Mouse (Mus musculus): Measurements from ENCODE around the gene Actr5. TPM values are rescaled to one million over a fixed set of nuclear protein-coding genes. Genes with fewer than 3 reads are reported as not detected.

Gene Actr5
- polyA plus RNA-seq, 1 experiment from 2014 or later: 10.6 TPM

DNA sequence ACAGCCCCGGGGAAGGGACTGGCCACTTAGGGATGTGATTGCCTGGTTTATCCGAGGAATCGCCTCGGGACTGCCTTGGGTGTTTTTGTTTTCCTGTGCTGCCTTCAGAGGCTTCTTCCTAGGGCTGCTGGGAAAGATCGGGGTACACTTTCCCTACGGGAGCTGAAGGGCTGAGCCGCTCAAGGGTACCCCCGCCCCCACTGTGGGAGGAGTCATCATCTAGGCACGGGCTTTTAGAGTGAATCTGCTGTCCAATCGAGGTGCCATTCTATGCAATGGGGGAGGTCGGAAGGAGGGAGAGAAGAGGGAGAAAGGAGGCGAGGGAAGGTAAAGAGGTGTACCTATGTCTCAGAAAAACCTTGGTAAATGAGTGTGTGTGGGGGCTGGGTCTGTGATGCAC lies 8.4 kb upstream of the Actr5 start:
- no peaks in the 10 kb centered on the region for H3K36me3 ChIP-seq (ENCODE audit: control insufficient read depth, insufficient read depth, low read length)
- no peak overlapping the region for H3K27ac ChIP-seq (replicated peaks; ENCODE audit: low read depth, low read length)
- DNase-seq (ENCODE audit: low spot score) (no peak), ATAC-seq (ENCODE audit: low read depth) (no peak)
- no peaks in the 10 kb centered on the region for H3K9me3 ChIP-seq (ENCODE audit: control insufficient read depth, low read length)
- H3K4me3 ChIP-seq (ENCODE audit: low read depth, low read length): no peak overlapping the region
- no peak overlapping the region for H3K4me2 ChIP-seq (ENCODE audit: low read depth, low read length)
- peaks cover 4% of the 10 kb centered on the region; the same call in 1 of the 2 replicates for H3K4me1 ChIP-seq (ENCODE audit: control insufficient read depth, insufficient read depth, low read length)
- H3K27me3 ChIP-seq (replicated peaks; ENCODE audit: control insufficient read depth, insufficient read depth, low read length): peaks cover 87% of the 10 kb centered on the region
- H3K9ac ChIP-seq (ENCODE audit: low read depth, low read length): no peak overlapping the region
- WGBS: 0% methylated on average over 12 of the region's 12 CpGs

DNA sequence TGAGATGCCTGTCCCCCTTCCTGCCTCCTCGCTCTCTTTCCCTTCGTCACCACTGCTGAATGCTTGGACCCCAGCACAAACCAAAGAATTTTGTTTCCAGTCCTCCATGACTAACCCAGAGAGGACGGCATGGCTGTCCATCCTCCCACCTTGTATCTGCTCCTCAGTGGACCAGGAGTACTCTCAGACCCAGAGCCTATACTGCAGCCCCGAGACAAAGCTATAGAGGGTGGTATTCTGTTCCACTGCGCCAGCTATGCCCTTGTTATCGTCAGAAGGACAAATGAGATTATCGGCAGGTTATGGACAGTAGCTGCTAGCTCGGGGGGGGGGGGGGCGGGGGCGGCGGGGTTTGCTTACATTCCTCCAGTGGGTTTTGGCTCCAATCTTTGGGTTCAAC lies 7.9 kb upstream of the Actr5 start:
- ATAC-seq (ENCODE audit: low read depth): no peak
- no peak overlapping the region for H3K4me3 ChIP-seq (ENCODE audit: low read depth, low read length)

DNA sequence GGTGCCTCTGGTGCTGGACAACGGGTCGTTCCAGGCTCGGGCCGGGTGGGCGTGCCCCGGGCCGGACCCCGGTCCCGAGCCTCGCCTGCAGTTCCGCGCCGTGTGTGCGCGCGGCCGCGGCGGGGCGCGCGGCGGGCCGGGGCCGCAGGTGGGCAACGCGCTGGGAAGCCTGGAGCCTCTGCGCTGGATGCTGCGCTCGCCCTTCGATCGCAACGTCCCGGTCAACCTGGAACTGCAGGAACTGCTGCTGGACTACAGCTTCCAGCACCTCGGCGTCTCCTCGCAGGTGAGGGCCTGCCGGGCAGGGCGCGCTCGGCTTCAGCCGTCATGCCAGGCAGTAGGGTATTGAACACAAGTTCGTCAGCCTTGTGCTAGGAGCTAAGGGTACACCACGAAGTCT lies 543 bp downstream of the Actr5 start:
- peak overlapping the region; percentile 81 for H3K4me2 ChIP-seq (ENCODE audit: low read depth, low read length)
- peaks cover 38% of the 10 kb centered on the region for H3K36me3 ChIP-seq (ENCODE audit: control insufficient read depth, insufficient read depth, low read length)
- peak overlapping the region; percentile 92 for H3K27ac ChIP-seq (replicated peaks; ENCODE audit: low read depth, low read length)
- H3K27me3 ChIP-seq (replicated peaks; ENCODE audit: control insufficient read depth, insufficient read depth, low read length): peaks cover 4% of the 10 kb centered on the region; the same call in 1 of the 2 replicates
- 0% methylated on average over 23 of the region's 44 CpGs for WGBS
- DNase-seq (ENCODE audit: low spot score) (no peak), ATAC-seq (ENCODE audit: low read depth) (peak; percentile 51)
- peak overlapping the region; percentile 94 for H3K4me3 ChIP-seq (ENCODE audit: low read depth, low read length)
- H3K9me3 ChIP-seq (ENCODE audit: control insufficient read depth, low read length): no peaks in the 10 kb centered on the region
- peak overlapping the region; percentile 90 for H3K9ac ChIP-seq (ENCODE audit: low read depth, low read length)
- H3K4me1 ChIP-seq (ENCODE audit: control insufficient read depth, insufficient read depth, low read length): peaks cover 11% of the 10 kb centered on the region

More for the DNA sequence above, 7.9 kb upstream of the Actr5 start:
- whole genome bisulfite sequencing: 2% methylated on average over 11 of the region's 11 CpGs
- no peak for DNase-seq (ENCODE audit: low spot score)
- Histone ChIP-seq H3K27me3 (replicated peaks; ENCODE audit: control insufficient read depth, insufficient read depth, low read length) (peaks cover 85% of the 10 kb centered on the region), H3K9ac (ENCODE audit: low read depth, low read length) (no peak overlapping the region), H3K27ac (replicated peaks; ENCODE audit: low read depth, low read length) (no peak overlapping the region), H3K9me3 (ENCODE audit: control insufficient read depth, low read length) (no peaks in the 10 kb centered on the region), H3K4me2 (ENCODE audit: low read depth, low read length) (no peak overlapping the region), H3K36me3 (ENCODE audit: control insufficient read depth, insufficient read depth, low read length) (no peaks in the 10 kb centered on the region), H3K4me1 (ENCODE audit: control insufficient read depth, insufficient read depth, low read length) (peaks cover 4% of the 10 kb centered on the region; the same call in 1 of the 2 replicates)

DNA sequence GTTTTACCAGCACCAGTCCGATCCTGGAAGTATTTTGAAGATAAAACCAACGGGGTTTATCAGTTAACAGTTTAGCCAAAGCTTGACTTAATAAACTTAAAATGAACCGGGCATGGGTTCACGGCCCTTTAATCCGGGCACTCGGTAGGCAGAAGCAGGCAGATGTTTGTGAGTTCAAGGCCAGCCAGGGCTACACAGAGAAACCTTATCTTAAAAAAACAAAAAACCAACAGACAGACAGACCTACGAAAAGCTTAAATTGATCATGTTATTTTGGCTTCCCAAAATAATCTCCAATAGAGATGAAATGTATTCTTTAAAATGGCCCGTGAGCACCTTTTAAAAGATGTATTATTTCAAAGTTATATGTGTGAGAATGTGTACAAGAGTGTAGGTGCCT lies 1.0 kb downstream of the Actr5 start:
- DNase-seq (ENCODE audit: low spot score): no peak
- H3K27ac ChIP-seq (replicated peaks; ENCODE audit: low read depth, low read length): no peak overlapping the region
- peaks cover 42% of the 10 kb centered on the region for H3K36me3 ChIP-seq (ENCODE audit: control insufficient read depth, insufficient read depth, low read length)
- WGBS: 34% methylated on average over 8 of the region's 8 CpGs
- H3K27me3 ChIP-seq (replicated peaks; ENCODE audit: control insufficient read depth, insufficient read depth, low read length): 0 out of 2 replicates have a peak, but pooled peaks cover 4% of the 10 kb centered on the region
- no peaks in the 10 kb centered on the region for H3K9me3 ChIP-seq (ENCODE audit: control insufficient read depth, low read length)
- H3K4me1 ChIP-seq (ENCODE audit: control insufficient read depth, insufficient read depth, low read length): peaks cover 11% of the 10 kb centered on the region
- H3K9ac ChIP-seq (ENCODE audit: low read depth, low read length): peak overlapping the region; percentile 90
- H3K4me2 ChIP-seq (ENCODE audit: low read depth, low read length): peak overlapping the region; percentile 81
- peak overlapping the region; percentile 94 for H3K4me3 ChIP-seq (ENCODE audit: low read depth, low read length)
- ATAC-seq (ENCODE audit: low read depth): no peak

DNA sequence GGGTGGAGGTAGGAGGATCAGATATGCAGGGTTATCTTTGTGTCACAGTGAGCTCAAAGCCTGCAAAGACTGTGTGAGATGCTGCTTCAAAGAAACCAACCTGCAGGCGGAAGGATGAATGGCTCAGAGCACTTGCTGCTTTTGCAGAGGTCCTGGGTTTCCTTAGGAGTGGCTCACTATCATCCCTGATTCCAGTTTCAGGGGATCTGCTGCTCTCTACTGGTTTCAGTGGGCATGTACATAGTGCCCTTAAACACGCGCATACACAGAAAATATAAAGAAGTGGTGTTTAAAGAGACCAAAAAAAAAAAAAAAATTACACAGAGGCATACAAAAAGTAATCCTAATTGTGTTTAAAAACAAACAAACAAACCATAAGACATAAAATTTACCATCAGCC lies 4.2 kb downstream of the Actr5 start:
- no peak for ATAC-seq (ENCODE audit: low read depth)
- WGBS: 64% methylated on average over 3 of the region's 3 CpGs
- Histone ChIP-seq H3K4me3 (ENCODE audit: low read depth, low read length) (no peak overlapping the region), H3K9me3 (ENCODE audit: control insufficient read depth, low read length) (no peaks in the 10 kb centered on the region), H3K9ac (ENCODE audit: low read depth, low read length) (no peak overlapping the region), H3K27ac (replicated peaks; ENCODE audit: low read depth, low read length) (no peak overlapping the region), H3K27me3 (replicated peaks; ENCODE audit: control insufficient read depth, insufficient read depth, low read length) (no peaks in the 10 kb centered on the region), H3K4me2 (ENCODE audit: low read depth, low read length) (no peak overlapping the region), H3K4me1 (ENCODE audit: control insufficient read depth, insufficient read depth, low read length) (peaks cover 11% of the 10 kb centered on the region), H3K36me3 (ENCODE audit: control insufficient read depth, insufficient read depth, low read length) (peaks cover 73% of the 10 kb centered on the region)
- DNase-seq (ENCODE audit: low spot score): peak; percentile 29

DNA sequence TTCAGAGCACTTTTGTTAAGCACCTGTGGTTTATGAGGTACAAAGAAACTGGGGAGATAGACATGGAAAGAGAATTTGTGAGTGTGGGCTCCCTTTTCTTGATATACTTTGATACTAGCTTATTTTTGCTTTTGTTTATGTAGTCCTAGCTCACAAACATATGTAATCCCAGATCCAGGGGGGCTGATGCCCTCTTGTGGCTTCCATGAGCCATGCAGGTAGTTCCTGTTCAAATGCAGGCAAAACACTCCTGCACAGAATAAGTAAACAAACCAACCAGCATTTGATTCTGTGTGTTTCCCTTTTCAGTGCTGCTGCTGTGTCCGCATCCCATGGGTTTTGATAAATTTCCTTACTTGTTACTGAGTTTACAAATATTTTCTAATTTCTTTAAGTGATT lies 4.7 kb downstream of the Actr5 start:
- Histone ChIP-seq H3K4me3 (ENCODE audit: low read depth, low read length) (no peak overlapping the region), H3K9me3 (ENCODE audit: control insufficient read depth, low read length) (no peaks in the 10 kb centered on the region), H3K9ac (ENCODE audit: low read depth, low read length) (no peak overlapping the region), H3K4me2 (ENCODE audit: low read depth, low read length) (no peak overlapping the region), H3K27me3 (replicated peaks; ENCODE audit: control insufficient read depth, insufficient read depth, low read length) (no peaks in the 10 kb centered on the region), H3K4me1 (ENCODE audit: control insufficient read depth, insufficient read depth, low read length) (peaks cover 11% of the 10 kb centered on the region), H3K27ac (replicated peaks; ENCODE audit: low read depth, low read length) (no peak overlapping the region), H3K36me3 (ENCODE audit: control insufficient read depth, insufficient read depth, low read length) (peaks cover 76% of the 10 kb centered on the region)
- peak; percentile 43 for DNase-seq (ENCODE audit: low spot score)
- ATAC-seq (ENCODE audit: low read depth): no peak
- 86% methylated on average over 1 of the region's 1 CpGs for WGBS

DNA sequence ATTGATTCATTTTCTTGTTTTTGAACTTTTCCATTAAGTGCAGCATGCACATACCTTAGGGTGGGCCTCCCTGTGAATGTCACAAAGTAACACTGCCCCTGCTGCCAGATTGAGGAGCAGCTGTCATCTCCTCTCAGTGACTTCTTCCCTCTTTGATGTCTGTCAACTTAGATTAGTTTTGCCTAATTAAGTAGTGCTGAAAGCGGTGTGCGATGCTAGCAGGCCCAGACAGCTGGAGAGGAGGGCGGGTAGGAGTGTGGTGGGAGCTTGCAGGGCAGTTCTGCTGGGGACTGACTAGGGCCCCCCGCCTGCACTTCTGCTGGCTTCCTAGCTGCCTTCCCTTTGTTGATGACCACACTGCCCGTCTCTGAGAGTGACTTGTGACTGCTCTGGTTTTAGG lies 7.2 kb downstream of the Actr5 start:
- H3K4me1 ChIP-seq (ENCODE audit: control insufficient read depth, insufficient read depth, low read length): no peaks in the 10 kb centered on the region
- no peaks in the 10 kb centered on the region for H3K9me3 ChIP-seq (ENCODE audit: control insufficient read depth, low read length)
- no peaks in the 10 kb centered on the region for H3K27me3 ChIP-seq (replicated peaks; ENCODE audit: control insufficient read depth, insufficient read depth, low read length)
- H3K27ac ChIP-seq (replicated peaks; ENCODE audit: low read depth, low read length): no peak overlapping the region
- H3K9ac ChIP-seq (ENCODE audit: low read depth, low read length): no peak overlapping the region; the same call in 1 of the 2 replicates
- DNase-seq (ENCODE audit: low spot score) (peak; percentile 41), ATAC-seq (ENCODE audit: low read depth) (peak; percentile 64)
- WGBS: 87% methylated on average over 5 of the region's 5 CpGs
- H3K4me3 ChIP-seq (ENCODE audit: low read depth, low read length): no peak overlapping the region
- peaks cover 94% of the 10 kb centered on the region for H3K36me3 ChIP-seq (ENCODE audit: control insufficient read depth, insufficient read depth, low read length)
- no peak overlapping the region for H3K4me2 ChIP-seq (ENCODE audit: low read depth, low read length)

DNA sequence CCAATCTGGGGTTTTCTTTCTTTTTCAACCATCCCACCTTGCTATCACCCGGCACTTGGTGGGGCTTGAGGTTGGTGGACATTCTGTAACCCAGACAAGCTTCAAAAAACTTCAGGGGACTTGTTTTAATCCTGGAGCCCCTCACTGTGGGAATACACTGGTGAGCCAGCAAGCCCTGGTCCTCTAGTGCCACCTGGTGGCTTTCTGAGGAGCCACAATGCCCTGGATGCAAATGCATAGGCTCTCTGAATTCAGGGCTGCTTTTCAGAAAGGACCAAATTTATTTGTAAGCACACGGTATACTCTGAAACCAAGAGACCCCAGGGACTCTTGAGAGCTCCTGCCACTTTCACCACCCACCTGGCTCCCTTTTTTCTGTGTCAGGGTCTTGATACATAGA lies 17.2 kb downstream of the Actr5 start:
- Histone ChIP-seq H3K36me3 (ENCODE audit: control insufficient read depth, insufficient read depth, low read length) (peaks cover 39% of the 10 kb centered on the region), H3K4me2 (ENCODE audit: low read depth, low read length) (no peak overlapping the region), H3K4me1 (ENCODE audit: control insufficient read depth, insufficient read depth, low read length) (no peaks in the 10 kb centered on the region), H3K9ac (ENCODE audit: low read depth, low read length) (no peak overlapping the region), H3K9me3 (ENCODE audit: control insufficient read depth, low read length) (no peaks in the 10 kb centered on the region), H3K27ac (replicated peaks; ENCODE audit: low read depth, low read length) (no peak overlapping the region), H3K27me3 (replicated peaks; ENCODE audit: control insufficient read depth, insufficient read depth, low read length) (no peaks in the 10 kb centered on the region), H3K4me3 (ENCODE audit: low read depth, low read length) (no peak overlapping the region)
- DNase-seq (ENCODE audit: low spot score) (peak; percentile 67), ATAC-seq (ENCODE audit: low read depth) (no peak)
- 10% methylated on average over 2 of the region's 2 CpGs for WGBS

DNA sequence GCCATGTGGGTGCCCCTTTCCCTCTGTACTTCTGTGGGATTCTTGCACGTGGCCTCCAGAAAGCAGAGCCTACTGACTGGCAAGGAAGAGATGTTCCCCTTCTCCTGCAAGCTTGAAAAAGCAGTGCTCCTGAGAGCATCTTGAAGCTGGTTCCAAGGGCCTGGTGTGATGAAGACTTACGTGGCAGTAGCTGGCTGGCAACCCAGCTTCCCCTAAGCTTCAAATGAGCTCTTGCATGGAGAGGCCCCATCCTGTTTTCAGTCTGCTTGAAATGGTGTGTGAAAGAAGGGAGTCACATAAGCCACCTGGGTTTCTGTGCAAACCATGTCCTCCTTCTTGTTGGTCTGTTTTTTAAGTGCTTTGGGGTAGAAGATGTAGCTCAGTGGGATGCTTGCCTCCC lies 17.9 kb downstream of the Actr5 start:
- Histone ChIP-seq H3K4me2 (ENCODE audit: low read depth, low read length) (no peak overlapping the region), H3K36me3 (ENCODE audit: control insufficient read depth, insufficient read depth, low read length) (peaks cover 32% of the 10 kb centered on the region), H3K9ac (ENCODE audit: low read depth, low read length) (no peak overlapping the region), H3K27me3 (replicated peaks; ENCODE audit: control insufficient read depth, insufficient read depth, low read length) (no peaks in the 10 kb centered on the region), H3K4me3 (ENCODE audit: low read depth, low read length) (no peak overlapping the region), H3K9me3 (ENCODE audit: control insufficient read depth, low read length) (no peaks in the 10 kb centered on the region), H3K27ac (replicated peaks; ENCODE audit: low read depth, low read length) (no peak overlapping the region), H3K4me1 (ENCODE audit: control insufficient read depth, insufficient read depth, low read length) (no peaks in the 10 kb centered on the region)
- no peak for ATAC-seq (ENCODE audit: low read depth)
- no peak for DNase-seq (ENCODE audit: low spot score)
- 77% methylated on average over 2 of the region's 2 CpGs for WGBS
